Mouse (Mus musculus): ENCODE measurements around the gene Parp6. TPM values are rescaled to one million over a fixed set of nuclear protein-coding genes. Genes with fewer than 3 reads are reported as not detected.

The Parp6 gene
- total and polyA plus RNA-seq, 2 experiments from 2014 or later, result 137 to 195 TPM

DNA sequence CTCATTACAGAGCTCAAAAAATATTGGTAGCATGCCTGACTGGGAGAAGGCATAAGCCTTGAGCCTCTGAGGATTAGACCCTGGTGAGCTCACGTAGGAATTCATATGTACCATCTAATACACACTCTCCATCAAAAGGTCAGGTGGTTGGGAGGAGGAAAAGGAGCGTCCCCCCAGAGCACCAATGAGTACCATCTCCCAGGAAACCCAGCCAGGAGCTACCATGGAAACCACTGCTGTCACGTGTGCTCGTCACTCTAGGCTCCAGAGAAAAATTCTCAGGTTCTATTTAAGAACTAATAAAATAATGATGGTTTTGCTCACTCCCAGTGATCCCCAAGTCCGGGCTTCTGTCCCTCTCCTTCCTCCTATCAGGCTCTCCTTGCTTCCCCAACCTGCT lies 28.8 kb upstream of the Parp6 start:
- H3K9ac ChIP-seq, result 0 out of 2 replicates have a peak overlapping the region, but pooled peaks have one; percentile 49
- TF ChIP-seq CTCF (IDR thresholded peaks at IDR 0.05; ENCODE audit: low read depth), result no peak
- H3K27me3 ChIP-seq (ENCODE audit: insufficient read depth, low read length), result no peaks in the 10 kb centered on the region
- peaks cover 37% of the 10 kb centered on the region for H3K4me1 ChIP-seq (ENCODE audit: insufficient read depth)
- H3K4me3 ChIP-seq (ENCODE audit: low read depth, low read length), result peak overlapping the region; percentile 28
- WGBS, result 17% methylated on average over 5 of the region's 5 CpGs
- H3K36me3 ChIP-seq (ENCODE audit: insufficient read depth), result no peaks in the 10 kb centered on the region
- peak; percentile 73 for ATAC-seq
- peak; percentile 81 for DNase-seq
- peak overlapping the region; percentile 68 for H3K4me2 ChIP-seq (ENCODE audit: low read depth)
- H3K27ac ChIP-seq (ENCODE audit: low read depth, low read length), result peak overlapping the region; percentile 95
- H3K9me3 ChIP-seq (ENCODE audit: low read length), result no peaks in the 10 kb centered on the region

DNA sequence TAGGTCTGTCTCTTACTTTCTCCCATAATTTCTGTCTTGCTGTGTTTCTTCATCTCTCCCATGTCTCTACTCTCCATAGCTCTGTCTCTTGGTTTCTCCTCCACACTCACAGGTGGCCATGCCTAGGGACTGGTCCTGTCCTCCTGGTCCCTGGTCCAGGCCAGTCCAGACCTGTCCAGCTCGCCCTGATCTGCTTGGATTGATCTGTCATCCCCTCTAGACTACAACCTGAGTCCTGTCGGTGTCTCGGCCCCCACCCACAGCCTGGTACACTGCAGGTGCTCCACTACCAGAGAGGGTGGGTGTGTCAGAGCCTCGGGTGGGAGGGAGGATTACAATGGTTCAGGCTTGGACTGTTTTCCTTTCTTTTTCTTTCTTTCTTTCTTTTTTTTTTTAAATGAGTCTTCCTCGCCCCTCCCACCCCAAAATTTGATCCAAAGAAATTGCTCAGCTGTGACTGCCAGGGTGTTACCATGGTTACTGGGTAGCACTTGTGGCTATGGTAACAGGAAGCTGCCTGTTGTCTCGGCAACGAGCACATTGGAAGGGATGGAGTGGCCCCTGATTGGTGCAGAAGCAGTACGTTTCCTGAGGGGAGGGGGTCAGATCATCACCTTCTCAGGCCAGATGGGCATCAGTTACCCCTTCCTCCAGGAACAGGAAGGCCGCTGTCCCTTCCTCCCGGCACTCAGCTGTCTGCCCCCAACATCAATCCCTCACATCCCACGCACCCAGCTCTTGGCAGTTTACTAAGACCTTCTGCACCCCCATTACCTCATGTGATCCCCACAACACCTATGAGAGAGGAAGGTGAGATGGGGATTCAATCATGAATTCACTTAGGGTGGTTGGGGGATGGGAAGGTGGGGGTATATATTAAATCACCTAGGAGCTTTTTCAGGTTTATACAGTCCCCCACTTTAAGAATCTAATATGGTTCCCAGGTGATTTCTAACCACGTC lies 28.1 kb upstream of the Parp6 start:
- peak overlapping the region; percentile 68 for H3K4me2 ChIP-seq (ENCODE audit: low read depth)
- WGBS, result 12% methylated on average over 12 of the region's 12 CpGs
- no peak for TF ChIP-seq CTCF (IDR thresholded peaks at IDR 0.05; ENCODE audit: low read depth)

DNA sequence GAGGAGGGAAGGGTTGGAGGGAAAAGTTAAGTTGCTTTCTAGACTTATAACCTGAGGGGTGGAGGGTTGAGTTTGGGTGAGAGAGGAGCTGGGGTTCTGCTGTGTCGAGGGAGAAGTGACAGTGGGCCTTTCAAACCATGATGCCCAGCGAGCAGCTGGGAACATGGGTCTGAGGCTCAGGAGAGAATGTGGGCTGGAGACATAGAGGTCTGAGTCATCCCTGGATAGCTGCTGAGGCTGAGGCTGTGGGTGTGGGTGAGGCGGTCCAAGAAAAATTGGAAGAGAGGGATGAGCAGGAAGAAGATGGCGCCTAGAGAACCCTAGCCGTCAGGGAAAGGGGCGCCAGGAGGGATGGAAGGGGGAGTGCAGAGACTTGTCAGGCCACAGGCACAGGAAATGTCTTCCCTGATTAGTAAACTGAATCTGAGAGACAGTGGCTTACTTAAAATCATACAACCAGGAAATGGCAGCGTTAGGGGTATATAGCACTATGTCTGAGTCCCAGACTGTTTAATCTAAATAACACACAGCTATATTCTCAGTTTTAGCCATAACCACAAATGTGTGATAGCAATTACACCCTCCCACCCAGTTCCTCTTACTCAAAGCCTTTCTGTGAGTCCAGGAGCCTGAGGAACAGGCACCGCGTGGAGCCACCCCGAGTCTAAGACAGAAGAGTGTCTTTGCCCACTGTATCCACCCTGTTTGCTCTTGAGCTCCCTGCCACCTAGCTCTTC lies 27.2 kb upstream of the Parp6 start:
- Histone ChIP-seq H3K4me3 (ENCODE audit: low read depth, low read length) (no peak overlapping the region; the same call in 1 of the 2 replicates), H3K9me3 (ENCODE audit: low read length) (no peaks in the 10 kb centered on the region)
- 70% methylated on average over 10 of the region's 10 CpGs for WGBS

More for the DNA sequence above, 28.1 kb upstream of the Parp6 start:
- Histone ChIP-seq H3K4me3 (ENCODE audit: low read depth, low read length) (peak overlapping the region; percentile 28), H3K36me3 (ENCODE audit: insufficient read depth) (no peaks in the 10 kb centered on the region), H3K4me1 (ENCODE audit: insufficient read depth) (peaks cover 37% of the 10 kb centered on the region), H3K27ac (ENCODE audit: low read depth, low read length) (peak overlapping the region; percentile 95), H3K9me3 (ENCODE audit: low read length) (no peaks in the 10 kb centered on the region), H3K9ac (peak overlapping the region; percentile 49), H3K27me3 (ENCODE audit: insufficient read depth, low read length) (no peaks in the 10 kb centered on the region)
- DNase-seq (peak; percentile 93), ATAC-seq (peak; percentile 95)

DNA sequence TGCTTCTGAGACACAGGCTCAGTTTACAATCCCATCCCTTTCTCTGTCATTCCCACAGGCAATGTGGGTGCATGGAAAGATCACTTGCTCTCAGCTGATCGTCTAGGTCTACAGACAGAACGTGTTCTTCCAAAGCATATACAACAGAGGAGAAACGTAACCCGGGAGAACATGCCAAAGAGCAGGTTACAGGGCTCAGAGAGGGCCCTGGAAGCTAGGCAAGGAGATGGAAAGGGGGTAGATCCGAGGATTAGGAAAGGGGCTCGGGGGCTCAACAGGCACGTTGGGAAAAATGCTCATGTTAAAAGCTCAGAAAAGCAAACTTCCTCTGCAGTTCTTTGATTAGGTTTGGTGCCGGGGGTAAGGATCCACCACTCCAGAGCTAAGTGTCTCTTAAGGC lies 15.4 kb upstream of the Parp6 start:
- DNase-seq (no peak), ATAC-seq (no peak)
- Histone ChIP-seq H3K9ac (no peak overlapping the region), H3K27me3 (ENCODE audit: insufficient read depth, low read length) (no peaks in the 10 kb centered on the region), H3K4me1 (ENCODE audit: insufficient read depth) (no peaks in the 10 kb centered on the region), H3K27ac (ENCODE audit: low read depth, low read length) (no peak overlapping the region), H3K4me2 (ENCODE audit: low read depth) (no peak overlapping the region), H3K4me3 (ENCODE audit: low read depth, low read length) (no peak overlapping the region), H3K9me3 (ENCODE audit: low read length) (no peaks in the 10 kb centered on the region), H3K36me3 (ENCODE audit: insufficient read depth) (peaks cover 25% of the 10 kb centered on the region)
- no peak for TF ChIP-seq CTCF (IDR thresholded peaks at IDR 0.05; ENCODE audit: low read depth)
- WGBS, result 78% methylated on average over 8 of the region's 8 CpGs

More for the DNA sequence above, 27.2 kb upstream of the Parp6 start:
- ATAC-seq (no peak), DNase-seq (no peak)
- Histone ChIP-seq H3K9ac (0 out of 2 replicates have a peak overlapping the region, but pooled peaks have one; percentile 31), H3K27me3 (ENCODE audit: insufficient read depth, low read length) (no peaks in the 10 kb centered on the region), H3K36me3 (ENCODE audit: insufficient read depth) (no peaks in the 10 kb centered on the region), H3K4me2 (ENCODE audit: low read depth) (peak overlapping the region; percentile 68), H3K27ac (ENCODE audit: low read depth, low read length) (peak overlapping the region; percentile 95), H3K4me1 (ENCODE audit: insufficient read depth) (peaks cover 36% of the 10 kb centered on the region)
- TF ChIP-seq CTCF (IDR thresholded peaks at IDR 0.05; ENCODE audit: low read depth), result no peak

DNA sequence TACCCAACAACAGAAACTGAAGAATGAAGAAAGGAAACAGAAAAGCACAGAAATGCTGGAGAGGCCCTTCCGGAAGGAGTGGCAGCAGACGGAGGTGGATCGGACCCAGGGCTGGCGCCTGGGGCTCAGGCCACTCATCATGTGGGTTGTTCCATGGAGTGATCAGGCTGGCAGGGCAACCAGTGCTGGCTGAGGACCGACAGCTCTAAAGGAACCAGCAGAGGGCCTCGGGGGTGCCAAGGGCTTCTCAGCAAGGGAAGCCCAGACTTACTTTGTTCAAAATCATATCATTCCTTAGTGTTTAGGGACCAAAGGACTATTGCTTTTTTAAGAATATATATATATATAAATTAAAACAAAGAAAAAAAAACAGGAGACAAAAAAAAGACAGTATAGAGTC lies 11.1 kb upstream of the Parp6 start:
- ATAC-seq, result no peak
- no peak for DNase-seq
- Histone ChIP-seq H3K4me1 (ENCODE audit: insufficient read depth) (no peaks in the 10 kb centered on the region), H3K27me3 (ENCODE audit: insufficient read depth, low read length) (no peaks in the 10 kb centered on the region), H3K4me3 (ENCODE audit: low read depth, low read length) (no peak overlapping the region), H3K9ac (no peak overlapping the region), H3K36me3 (ENCODE audit: insufficient read depth) (peaks cover 33% of the 10 kb centered on the region), H3K27ac (ENCODE audit: low read depth, low read length) (no peak overlapping the region), H3K9me3 (ENCODE audit: low read length) (no peaks in the 10 kb centered on the region), H3K4me2 (ENCODE audit: low read depth) (no peak overlapping the region)
- 54% methylated on average over 6 of the region's 6 CpGs for WGBS
- no peak for TF ChIP-seq CTCF (IDR thresholded peaks at IDR 0.05; ENCODE audit: low read depth)

DNA sequence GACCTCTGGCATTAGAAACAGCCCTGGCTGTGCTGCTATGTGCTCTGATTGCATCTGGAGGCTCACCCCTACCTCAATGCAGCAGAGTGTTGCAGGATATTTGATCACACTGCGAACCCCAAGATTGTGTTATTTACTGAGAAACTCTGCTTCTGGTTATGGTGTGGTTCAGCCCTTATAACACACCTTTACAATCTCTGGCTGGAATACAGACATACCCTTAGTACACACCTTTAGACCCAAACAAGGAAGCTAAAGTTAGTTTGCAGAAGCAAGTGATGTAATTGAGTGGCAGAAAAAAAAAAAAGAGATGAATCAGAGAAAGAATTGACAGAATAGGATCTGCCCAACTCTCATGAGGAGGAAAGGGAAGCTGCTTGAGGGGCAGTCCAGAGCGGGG lies 6.1 kb upstream of the Parp6 start:
- TF ChIP-seq CTCF (IDR thresholded peaks at IDR 0.05; ENCODE audit: low read depth), result no peak
- 94% methylated on average over 2 of the region's 2 CpGs for WGBS
- H3K4me1 ChIP-seq (ENCODE audit: insufficient read depth), result no peaks in the 10 kb centered on the region

More for the DNA sequence above, 6.1 kb upstream of the Parp6 start:
- no peak overlapping the region for H3K4me2 ChIP-seq (ENCODE audit: low read depth)
- no peak overlapping the region for H3K4me3 ChIP-seq (ENCODE audit: low read depth, low read length)
- H3K9me3 ChIP-seq (ENCODE audit: low read length), result no peaks in the 10 kb centered on the region
- H3K9ac ChIP-seq, result no peak overlapping the region
- H3K27ac ChIP-seq (ENCODE audit: low read depth, low read length), result no peak overlapping the region
- DNase-seq (no peak), ATAC-seq (no peak)
- peaks cover 8% of the 10 kb centered on the region; the same call in 1 of the 2 replicates for H3K36me3 ChIP-seq (ENCODE audit: insufficient read depth)
- H3K27me3 ChIP-seq (ENCODE audit: insufficient read depth, low read length), result no peaks in the 10 kb centered on the region

All from forebrain, postnatal 0 days (tissue).